Mouse (Mus musculus) G1E (cell line): ENCODE measurements around the gene Cntnap5a.

Experiments used
- CTCF ChIP-seq: IDR thresholded peaks from 2 replicates; pipeline ENCODE4 v1.5.1; 2012; ENCODE audit warnings: low read depth, low read length, inconsistent platforms, mixed read lengths
- GATA1 ChIP-seq: IDR thresholded peaks from 2 replicates; pipeline ENCODE4 v1.6.1; 2012; ENCODE audit warnings: borderline replicate concordance, low read length, inconsistent platforms, mixed read lengths

GRCm38 (mm10) chr1:116428396-116428795 is 743.8 kb downstream of the Cntnap5a start:
- TF ChIP-seq CTCF (no peak), GATA1 (no peak)
